Mouse (Mus musculus) effector memory CD4-positive, alpha-beta T cell, adult 5 months (primary cell): ENCODE measurements around the gene Tmem121. TPM values are rescaled to one million over a fixed set of nuclear protein-coding genes. Genes with fewer than 3 reads are reported as not detected.

Experiments used
- polyA plus RNA-seq: library from polyadenylated mRNA; unstranded; fragments of 100-300 nt; shearing (Covaris generic); gene quantifications from one replicate; pipeline ENCODE4 v1.2.1, GENCODE M21; 2017

Tmem121 gene
- 0.47 TPM for polyA plus RNA-seq

DNA sequence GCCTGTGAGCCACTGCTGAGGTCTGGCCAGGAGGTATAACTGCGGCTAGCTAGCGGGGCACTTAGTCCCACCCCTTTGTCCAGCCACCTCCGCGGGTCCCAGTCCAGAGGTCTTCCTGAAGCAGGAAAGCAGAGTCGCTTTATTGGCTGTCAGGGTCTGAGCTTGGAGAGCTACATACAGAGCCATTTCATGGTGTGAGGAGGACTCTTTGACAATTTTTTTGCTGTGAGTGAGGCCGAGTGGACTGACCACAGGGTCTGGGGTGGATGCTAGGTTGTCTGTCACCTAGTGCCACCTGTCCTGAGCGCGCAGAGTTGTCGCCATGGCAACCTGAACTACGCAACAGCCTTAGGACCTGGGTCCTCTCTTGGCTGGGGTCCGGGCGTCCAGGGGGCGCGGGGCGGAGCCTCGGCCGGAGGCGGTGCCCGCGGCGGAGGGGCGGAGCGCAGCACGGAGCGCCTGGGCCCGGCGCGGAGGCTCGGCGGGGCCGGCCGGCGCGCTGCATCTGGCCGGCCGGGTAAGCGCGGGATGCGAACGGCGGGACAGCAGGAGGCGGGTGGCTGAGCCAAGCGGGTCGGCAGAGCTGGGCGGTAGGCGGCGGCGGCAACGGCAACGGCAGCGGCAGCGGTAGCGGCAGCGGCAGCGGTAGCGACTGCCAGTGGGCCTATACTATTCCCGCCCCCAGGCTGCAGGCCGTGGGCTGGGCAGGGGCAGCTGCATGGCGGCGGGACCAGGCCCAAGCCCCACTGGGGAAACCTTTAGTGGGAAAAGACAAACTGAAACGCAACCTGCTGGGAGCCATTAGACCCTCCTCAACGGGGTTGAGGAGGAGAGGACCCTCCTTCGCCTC lies at the start of gene Tmem121:
TSS of gene Tmem121 (plus strand) at position 489 of the 850 bp plus-strand sequence.

DNA sequence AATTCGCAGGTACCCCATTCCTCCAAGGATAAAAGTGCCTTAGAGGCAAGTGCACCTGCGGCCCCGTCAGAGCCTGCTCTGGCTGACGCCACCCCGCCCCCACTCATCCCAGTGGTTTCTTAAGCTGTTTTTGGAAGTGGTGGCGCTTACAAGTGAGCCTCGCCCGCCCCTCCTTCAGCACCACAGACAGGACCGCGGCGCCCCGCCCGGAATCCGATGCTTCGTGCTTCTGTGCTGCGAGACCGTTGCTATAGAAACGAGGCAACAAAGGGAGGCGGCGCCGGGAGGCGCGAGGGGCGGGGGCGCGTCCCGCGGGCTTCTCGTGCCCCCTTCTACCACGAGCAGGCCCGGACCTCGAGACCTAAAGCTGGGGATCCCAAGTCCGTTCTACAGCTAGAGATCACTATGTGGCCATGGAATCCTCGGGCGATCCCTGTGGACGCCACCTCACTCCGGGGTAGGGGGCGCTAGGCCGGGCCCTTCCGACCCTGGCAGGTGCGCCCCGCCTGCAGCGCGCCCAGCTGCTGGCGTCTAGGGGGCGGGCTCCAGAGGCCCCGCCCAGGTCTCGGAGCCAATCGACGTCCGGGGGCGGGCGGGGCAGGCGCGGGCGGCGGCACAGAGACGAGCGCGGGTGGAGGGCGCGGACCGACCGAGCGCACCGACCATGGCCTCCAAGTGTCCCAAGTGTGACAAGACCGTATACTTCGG lies 45.7 kb upstream of the Tmem121 start, which contains the start of gene Crip2:
TSS of gene Crip2 (plus strand) at position 329 of the 708 bp plus-strand sequence.

DNA sequence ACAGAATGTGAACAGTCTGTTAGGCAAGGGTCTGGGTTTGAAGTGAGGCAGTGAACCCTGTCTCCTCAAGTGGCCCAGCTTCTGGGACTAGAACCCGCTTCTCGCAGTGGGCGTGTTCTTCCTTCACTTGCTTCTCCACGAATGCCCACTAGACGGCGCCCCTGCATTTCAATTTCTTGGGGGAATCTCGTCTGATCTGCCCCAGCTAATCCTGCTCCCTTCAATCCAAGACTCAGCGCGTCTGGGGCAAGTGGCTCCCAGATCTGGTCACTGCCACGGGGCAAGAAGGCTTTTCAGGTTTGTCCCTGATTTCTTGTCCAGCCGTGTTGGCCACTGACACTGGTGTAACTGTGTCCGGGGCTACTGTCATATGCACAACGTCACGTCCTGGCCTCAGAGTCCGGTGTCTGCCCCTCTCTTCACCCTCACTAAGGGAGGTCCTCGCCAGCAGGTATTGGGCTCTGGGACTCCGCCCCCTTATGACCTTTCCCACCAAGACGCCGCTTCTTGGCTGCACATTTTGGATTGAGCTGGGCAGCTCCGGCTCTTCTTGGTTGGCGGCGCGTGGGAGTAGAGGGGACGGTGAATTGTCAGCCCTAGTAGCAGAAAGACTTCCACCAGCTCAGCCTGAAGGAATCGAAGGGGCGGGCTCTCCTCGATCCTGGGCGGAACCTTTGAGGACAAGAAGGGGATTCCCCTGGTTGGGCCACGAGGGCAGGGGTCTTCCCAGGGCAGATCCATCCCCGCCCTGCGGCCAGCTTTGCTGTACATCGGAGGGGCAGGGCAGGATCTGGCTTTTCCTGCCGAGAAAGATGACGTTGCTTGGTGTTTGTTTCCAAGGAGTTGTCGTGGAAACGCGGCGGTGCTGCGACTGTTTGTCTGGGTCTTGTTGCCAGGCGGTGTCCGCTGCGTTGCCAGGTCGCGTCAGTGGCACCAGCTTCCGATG lies 39.3 kb upstream of the Tmem121 start, which contains the start of gene Crip1:
TSS of gene Crip1 (plus strand) at position 205 of the 946 bp plus-strand sequence.

DNA sequence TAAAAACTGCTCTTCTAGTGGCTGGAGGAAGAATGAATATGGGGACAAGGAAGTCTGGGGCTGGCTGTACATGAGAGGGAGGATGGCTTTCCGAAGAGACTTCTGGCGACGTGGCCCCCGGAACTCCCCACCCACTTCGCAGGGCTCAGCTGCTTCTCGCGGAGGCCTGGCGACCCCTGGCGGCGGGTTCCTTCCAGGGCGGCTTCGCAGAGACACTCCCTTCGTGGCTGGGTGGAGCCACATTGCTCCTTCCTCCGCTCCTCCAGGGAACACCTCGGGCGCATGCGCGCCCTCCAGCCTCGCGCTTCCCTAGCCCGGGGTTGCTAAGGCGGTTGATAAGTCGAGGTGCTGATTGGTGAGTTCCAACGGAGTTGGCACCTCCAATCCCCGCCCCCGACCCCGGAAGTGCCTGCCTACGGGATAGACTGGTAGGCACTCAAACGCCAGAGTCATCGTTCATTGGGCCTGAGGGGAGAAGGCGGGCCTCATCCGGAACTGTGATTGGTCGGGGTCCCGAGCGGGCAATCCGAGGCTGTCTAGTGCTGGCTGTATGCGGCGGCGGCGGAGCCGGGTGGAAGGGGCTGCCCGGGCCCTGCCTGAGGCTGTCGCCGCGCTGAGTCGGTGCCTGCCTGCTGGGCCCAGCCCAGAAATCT lies 29.7 kb upstream of the Tmem121 start, which contains the start of gene Tedc1:
TSS of gene Tedc1 (plus strand) at position 535 of the 653 bp plus-strand sequence.

Other genes with a start within 250 kb of the Tmem121 start
- 33.7 TPM for gene Nudt14, start 243.8 kb upstream of the Tmem121 start, polyA plus RNA-seq
- gene Btbd6, start 209.4 kb upstream of the Tmem121 start, polyA plus RNA-seq, result 64.3 TPM
- gene Brf1, start 185.2 kb upstream of the Tmem121 start, polyA plus RNA-seq, result 204 TPM
- 28.6 TPM for gene Pacs2, start 171.4 kb upstream of the Tmem121 start, polyA plus RNA-seq
- not detected for gene Tex22, start 111.4 kb upstream of the Tmem121 start, polyA plus RNA-seq
- 42.3 TPM for gene Mta1, start 87.7 kb upstream of the Tmem121 start, polyA plus RNA-seq
- gene Crip2, start 45.7 kb upstream of the Tmem121 start, polyA plus RNA-seq, result 21.2 TPM
- 1,752 TPM for gene Crip1, start 39.6 kb upstream of the Tmem121 start, polyA plus RNA-seq
- 13.1 TPM for gene Tedc1, start 29.5 kb upstream of the Tmem121 start, polyA plus RNA-seq